In genomic region chr15:77969940-77970469, GRCm38 (mm10) we compare ENCODE assay signal across 8 mouse cellular contexts. TPM values are rescaled to one million over a fixed set of nuclear protein-coding genes. Genes with fewer than 3 reads are reported as not detected.
DNase-seq lines count a peak whose midpoint lies in the region; ATAC-seq and TF ChIP-seq lines count a peak whose summit lies in the region.

No protein-coding gene starts in this region.

- TF ChIP-seq CTCF in heart, postnatal 0 days (IDR thresholded peaks at IDR 0.05; ENCODE audit: low read depth), result no peak

- no peaks in the 10 kb centered on the region for H3K9me3 ChIP-seq in heart, postnatal 0 days (replicated peaks; ENCODE audit: control insufficient read depth, low read length)
- H3K9me3 ChIP-seq in hindbrain, embryonic 12.5 days (replicated peaks), result no peaks in the 10 kb centered on the region
- H3K9me3 ChIP-seq in midbrain, embryonic 14.5 days (ENCODE audit: control insufficient read depth, low read length), result no peaks in the 10 kb centered on the region

- no peak for DNase-seq in heart, postnatal 0 days (ENCODE audit: low spot score)
- DNase-seq in heart, postnatal 14 days, result no peak
- DNase-seq in Muller cell, postnatal 12 days (ENCODE audit: inconsistent ontology term), result peak; percentile 37
- DNase-seq in midbrain, embryonic 14.5 days, result no peak
- no peak for DNase-seq in urinary bladder, postnatal 4 days (ENCODE audit: low spot score in 2 of 2)
- no peak for DNase-seq in gastrocnemius, adult 18-20 months (ENCODE audit: low spot score)
- DNase-seq in frontal cortex, postnatal 10 days (ENCODE audit: low spot score in 2 of 2), result no peak

- no peak; the same call in none of the 2 replicates for ATAC-seq in heart, postnatal 0 days (ENCODE audit: insufficient read depth, low read depth)
- peak; percentile 61; the same call in 1 of the 2 replicates for ATAC-seq in hindbrain, embryonic 12.5 days (ENCODE audit: low FRiP score)
- ATAC-seq in midbrain, embryonic 14.5 days (ENCODE audit: low FRiP score, low TSS enrichment), result no peak; the same call in 1 of the 2 replicates

- peak overlapping the region; percentile 99 for H3K27ac ChIP-seq in heart, postnatal 0 days (ENCODE audit: low read depth)
- H3K27ac ChIP-seq in hindbrain, embryonic 12.5 days, result peak overlapping the region; percentile 98
- peak overlapping the region; percentile 99 for H3K27ac ChIP-seq in midbrain, embryonic 14.5 days (replicated peaks; ENCODE audit: low read depth, low read length)

- intact Hi-C loops in heart, postnatal 14 days (cut with DNase I), result no loop called here

- peak overlapping the region; percentile 96 for H3K9ac ChIP-seq in heart, postnatal 0 days (replicated peaks; ENCODE audit: low read depth, low read length)
- peak overlapping the region; percentile 97 for H3K9ac ChIP-seq in hindbrain, embryonic 12.5 days
- peak overlapping the region; percentile 96 for H3K9ac ChIP-seq in midbrain, embryonic 14.5 days (replicated peaks; ENCODE audit: low read length)

- no peaks in the 10 kb centered on the region for H3K27me3 ChIP-seq in heart, postnatal 0 days (ENCODE audit: control insufficient read depth, insufficient read depth, low read length)
- H3K27me3 ChIP-seq in hindbrain, embryonic 12.5 days, result peaks cover 3% of the 10 kb centered on the region; the same call in 1 of the 2 replicates
- no peaks in the 10 kb centered on the region for H3K27me3 ChIP-seq in midbrain, embryonic 14.5 days (ENCODE audit: control insufficient read depth, insufficient read depth, low read length)

- peaks cover 15% of the 10 kb centered on the region; the same call in 1 of the 2 replicates for H3K4me1 ChIP-seq in heart, postnatal 0 days (ENCODE audit: control insufficient read depth, insufficient read depth)
- peaks cover 20% of the 10 kb centered on the region for H3K4me1 ChIP-seq in hindbrain, embryonic 12.5 days
- peaks cover 14% of the 10 kb centered on the region for H3K4me1 ChIP-seq in midbrain, embryonic 14.5 days (ENCODE audit: control insufficient read depth, insufficient read depth, low read length)

- WGBS in heart, postnatal 0 days, result under 1% methylated on average over 15 of the region's 15 CpGs
- 3% methylated on average over 15 of the region's 15 CpGs for WGBS in hindbrain, embryonic 12.5 days
- WGBS in midbrain, embryonic 14.5 days, result 3% methylated on average over 15 of the region's 15 CpGs

- peak overlapping the region; percentile 92 for H3K4me2 ChIP-seq in heart, postnatal 0 days (ENCODE audit: low read depth, low read length)
- H3K4me2 ChIP-seq in hindbrain, embryonic 12.5 days (replicated peaks), result peak overlapping the region; percentile 96
- H3K4me2 ChIP-seq in midbrain, embryonic 14.5 days (ENCODE audit: low read length), result peak overlapping the region; percentile 98

- H3K4me3 ChIP-seq in heart, postnatal 0 days (ENCODE audit: low read depth, low read length), result peak overlapping the region; percentile 87
- peak overlapping the region; percentile 96 for H3K4me3 ChIP-seq in hindbrain, embryonic 12.5 days
- peak overlapping the region; percentile 89 for H3K4me3 ChIP-seq in midbrain, embryonic 14.5 days (replicated peaks; ENCODE audit: low read depth, low read length)

- peaks cover 37% of the 10 kb centered on the region for H3K36me3 ChIP-seq in heart, postnatal 0 days (replicated peaks; ENCODE audit: control insufficient read depth, insufficient read depth, low read length)
- H3K36me3 ChIP-seq in hindbrain, embryonic 12.5 days, result peaks cover 38% of the 10 kb centered on the region
- H3K36me3 ChIP-seq in midbrain, embryonic 14.5 days (ENCODE audit: control insufficient read depth, insufficient read depth, low read length), result peaks cover 34% of the 10 kb centered on the region

- TF ChIP-seq EP300 in heart, postnatal 0 days (IDR thresholded peaks at IDR 0.05; ENCODE audit: low read depth), result no peak

RNA-seq across cellular contexts. Expression of gene Eif3d, which starts 0.6 kb away (rescaled TPM):
- 99.5 and 110 TPM in 2 replicates for total RNA-seq in heart, postnatal 0 days (2014; rRNA removed; ENCODE audit: low replicate concordance)
- 80.0 and 90.6 TPM in 2 replicates for polyA plus RNA-seq in heart, postnatal 0 days (2015; fragmentation: Nextera tagmentation; extraction: Ambion mirVana)
- total RNA-seq in heart, postnatal 14 days (2021), result 10 to 100 TPM; 72.3 to 75.6 TPM
- polyA plus RNA-seq in hindbrain, embryonic 12.5 days (2016; fragmentation: Nextera tagmentation; extraction: Ambion mirVana), result 194 and 202 TPM in 2 replicates
- 178 and 186 TPM in 2 replicates for polyA plus RNA-seq in midbrain, embryonic 14.5 days (2014; fragmentation: Nextera tagmentation; extraction: Ambion mirVana)
- 10 to 100 TPM; 55.8 to 61.7 TPM for total RNA-seq in gastrocnemius, adult 18-20 months (2021)

RNA-seq across cellular contexts. Expression of gene Foxred2, which starts 13.5 kb away (rescaled TPM):
- 1.0 and 1.2 TPM in 2 replicates for total RNA-seq in heart, postnatal 0 days (2014; rRNA removed; ENCODE audit: low replicate concordance)
- 0.12 and 0.16 TPM in 2 replicates for polyA plus RNA-seq in heart, postnatal 0 days (2015; fragmentation: Nextera tagmentation; extraction: Ambion mirVana)
- total RNA-seq in heart, postnatal 14 days (2021), result under 1 TPM; 0.41 to 0.59 TPM
- polyA plus RNA-seq in hindbrain, embryonic 12.5 days (2016; fragmentation: Nextera tagmentation; extraction: Ambion mirVana), result 4.9 and 5.6 TPM in 2 replicates
- 9.2 and 9.4 TPM in 2 replicates for polyA plus RNA-seq in midbrain, embryonic 14.5 days (2014; fragmentation: Nextera tagmentation; extraction: Ambion mirVana)
- total RNA-seq in gastrocnemius, adult 18-20 months (2021), result under 1 TPM; 0.45 to 0.53 TPM

RNA-seq across cellular contexts. Expression of gene Txn2, which starts 41.2 kb away (rescaled TPM):
- total RNA-seq in heart, postnatal 0 days (2014; rRNA removed; ENCODE audit: low replicate concordance), result 72.2 and 106 TPM in 2 replicates
- 317 and 322 TPM in 2 replicates for polyA plus RNA-seq in heart, postnatal 0 days (2015; fragmentation: Nextera tagmentation; extraction: Ambion mirVana)
- total RNA-seq in heart, postnatal 14 days (2021), result 100 to 1,000 TPM; 234 to 248 TPM
- 191 and 206 TPM in 2 replicates for polyA plus RNA-seq in hindbrain, embryonic 12.5 days (2016; fragmentation: Nextera tagmentation; extraction: Ambion mirVana)
- 219 and 234 TPM in 2 replicates for polyA plus RNA-seq in midbrain, embryonic 14.5 days (2014; fragmentation: Nextera tagmentation; extraction: Ambion mirVana)
- 100 to 1,000 TPM; 215 to 223 TPM for total RNA-seq in gastrocnemius, adult 18-20 months (2021)
